ENCODE assay signal across 10 mouse cellular contexts in the genomic region with DNA sequence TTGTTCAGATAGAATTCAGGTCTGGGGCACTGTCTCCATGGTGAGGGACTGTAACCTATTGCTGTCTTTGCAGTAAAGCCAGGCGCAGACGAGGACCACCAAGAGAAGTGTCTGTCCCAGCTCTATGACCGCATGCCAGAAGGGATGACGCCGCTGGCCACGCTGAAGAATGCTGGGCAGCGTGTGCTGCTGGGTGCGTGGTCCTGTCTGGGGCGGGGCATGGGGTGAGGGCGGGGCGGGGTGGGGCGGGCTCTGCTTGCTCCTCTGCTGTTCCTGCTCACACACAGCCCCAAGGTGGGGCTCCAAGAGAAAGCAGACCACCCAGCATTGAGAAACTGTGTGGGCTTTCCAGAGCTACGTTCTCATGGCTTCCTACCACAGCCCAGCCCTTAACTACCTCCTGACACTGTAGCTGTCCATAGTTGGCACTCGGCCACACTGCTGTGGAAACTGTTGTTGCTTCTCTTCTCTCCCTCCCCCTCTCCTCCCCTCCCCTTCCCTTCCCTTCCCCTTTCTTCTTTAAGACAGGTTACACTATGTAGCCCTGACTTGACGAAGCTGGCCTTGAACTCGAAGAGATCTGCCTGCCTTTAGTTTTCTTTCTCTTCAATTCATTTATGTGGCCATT. TPM values are rescaled to one million over a fixed set of nuclear protein-coding genes. Genes with fewer than 3 reads are reported as not detected.
DNase-seq lines count a peak whose midpoint lies in the region; ATAC-seq lines count a peak whose summit lies in the region.
"Had no signal": no experiment of that assay in that cellular context is flagged by ENCODE, and none has a peak within 500 bp of the region (broad histone marks: within the 10 kb centered on the region; RNA-seq: fewer than 3 reads in every experiment).

No protein-coding gene starts in this region.

- H3K27ac ChIP-seq in heart, embryonic 13.5 days (replicated peaks) = peak overlapping the region; percentile 53
- no peak overlapping the region for H3K27ac ChIP-seq in kidney, embryonic 16.5 days (ENCODE audit: low read length)
- H3K27ac ChIP-seq: heart, adult 2 months; liver, embryonic 14.5 days had no signal

- peak overlapping the region; percentile 54 for H3K4me2 ChIP-seq in heart, embryonic 13.5 days
- no peak overlapping the region for H3K4me2 ChIP-seq in kidney, embryonic 16.5 days (replicated peaks; ENCODE audit: low read depth, low read length)

- H3K4me1 ChIP-seq in heart, embryonic 13.5 days = peaks cover 21% of the 10 kb centered on the region
- H3K4me1 ChIP-seq in kidney, embryonic 16.5 days (ENCODE audit: insufficient read depth, low read length) = 0 out of 2 replicates have a peak, but pooled peaks cover 7% of the 10 kb centered on the region

- ATAC-seq in heart, embryonic 13.5 days (ENCODE audit: extremely low read depth, insufficient number of reproducible peaks, low FRiP score, low TSS enrichment) = peak; percentile 21; the same call in 1 of the 2 replicates
- ATAC-seq in kidney, embryonic 16.5 days (ENCODE audit: low FRiP score, low TSS enrichment) = no peak

- no peaks in the 10 kb centered on the region for H3K27me3 ChIP-seq in heart, embryonic 13.5 days (replicated peaks)
- no peaks in the 10 kb centered on the region for H3K27me3 ChIP-seq in splenic B cell, adult 2 months (ENCODE audit: control insufficient read depth, insufficient read depth, low read length, poor library complexity, severe bottlenecking)
- H3K27me3 ChIP-seq in kidney, embryonic 16.5 days (ENCODE audit: insufficient read depth, low read length) = no peaks in the 10 kb centered on the region

- peak; percentile 10 for DNase-seq in gastrocnemius, postnatal 10 days
- DNase-seq in gastrocnemius, postnatal 25 days = no peak
- DNase-seq in lung, postnatal 10 days = peak; percentile 32
- DNase-seq in lung, postnatal 36 days = no peak
- peak; percentile 26 for DNase-seq in splenic B cell, adult 2 months (ENCODE audit: low read depth, low spot score)
- DNase-seq in cerebellum, adult 11 months = no peak

- 29% methylated on average over 16 of the region's 16 CpGs for WGBS in heart, embryonic 13.5 days
- 60% methylated on average over 16 of the region's 16 CpGs for WGBS in kidney, embryonic 16.5 days

- no peaks in the 10 kb centered on the region for H3K9me3 ChIP-seq in heart, embryonic 13.5 days
- no peaks in the 10 kb centered on the region for H3K9me3 ChIP-seq in kidney, embryonic 16.5 days (ENCODE audit: low read length)

- peak overlapping the region; percentile 38; the same call in 1 of the 2 replicates for H3K9ac ChIP-seq in heart, embryonic 13.5 days
- no peak overlapping the region for H3K9ac ChIP-seq in kidney, embryonic 16.5 days (replicated peaks; ENCODE audit: low read length)
- H3K9ac ChIP-seq: liver, embryonic 14.5 days had no signal

- 0 out of 2 replicates have a peak overlapping the region, but pooled peaks have one; percentile 11 for H3K4me3 ChIP-seq in heart, embryonic 13.5 days
- no peak overlapping the region for H3K4me3 ChIP-seq in kidney, embryonic 16.5 days (ENCODE audit: low read length)
- H3K4me3 ChIP-seq: heart, adult 2 months had no signal

- no peaks in the 10 kb centered on the region for H3K36me3 ChIP-seq in heart, embryonic 13.5 days
- H3K36me3 ChIP-seq in splenic B cell, adult 2 months (ENCODE audit: control insufficient read depth, insufficient read depth, low read length, poor library complexity, severe bottlenecking) = no peaks in the 10 kb centered on the region
- H3K36me3 ChIP-seq in kidney, embryonic 16.5 days (ENCODE audit: insufficient read depth, low read length) = no peaks in the 10 kb centered on the region; the same call in 1 of the 2 replicates

RNA-seq across cellular contexts. Expression of a gene that starts 17.0 kb away (rescaled TPM):
- total RNA-seq in gastrocnemius, postnatal 10 days (2021) = 1 to 10 TPM; 1.7 to 2.1 TPM
- 1 to 10 TPM in 1 of 2 experiments, under 1 TPM in 1; 0.79 to 1.0 TPM for total RNA-seq in gastrocnemius, postnatal 25 days (2021)
- polyA plus RNA-seq in heart, embryonic 13.5 days (2015; fragmentation: Nextera tagmentation; extraction: Ambion mirVana) = 13.3 and 14.0 TPM in 2 replicates
- polyA plus RNA-seq in kidney, embryonic 16.5 days (2015; fragmentation: Nextera tagmentation; extraction: Ambion mirVana) = 16.9 and 17.8 TPM in 2 replicates

RNA-seq across cellular contexts. Expression of a gene that starts 17.2 kb away (rescaled TPM):
- 1 to 10 TPM; 5.5 to 6.6 TPM for total RNA-seq in gastrocnemius, postnatal 10 days (2021)
- total RNA-seq in gastrocnemius, postnatal 25 days (2021) = 1 to 10 TPM; 4.9 to 6.4 TPM
- polyA plus RNA-seq in heart, embryonic 13.5 days (2015; fragmentation: Nextera tagmentation; extraction: Ambion mirVana) = 37.3 and 39.2 TPM in 2 replicates
- 63.7 and 73.2 TPM in 2 replicates for polyA plus RNA-seq in kidney, embryonic 16.5 days (2015; fragmentation: Nextera tagmentation; extraction: Ambion mirVana)

RNA-seq across cellular contexts. Expression of a gene that starts 45.6 kb away (rescaled TPM):
- total RNA-seq in gastrocnemius, postnatal 10 days (2021) = 1 to 10 TPM in 1 of 2 experiments, under 1 TPM in 1; 0.94 to 1.8 TPM
- total RNA-seq in gastrocnemius, postnatal 25 days (2021) = 1 to 10 TPM in 1 of 2 experiments, under 1 TPM in 1; 0.67 to 1.3 TPM
- 5.3 and 6.0 TPM in 2 replicates for polyA plus RNA-seq in heart, embryonic 13.5 days (2015; fragmentation: Nextera tagmentation; extraction: Ambion mirVana)
- 16.3 TPM in 2 replicates for polyA plus RNA-seq in kidney, embryonic 16.5 days (2015; fragmentation: Nextera tagmentation; extraction: Ambion mirVana)

Comparison
In these comparisons a context has a peak if more than half of its experiments do, and no peak if none do; other contexts are left out.
1. DNase-seq: peak in gastrocnemius, postnatal 10 days (single experiment), lung, postnatal 10 days (single experiment) and splenic B cell, adult 2 months (single experiment); none in gastrocnemius, postnatal 25 days (single experiment), lung, postnatal 36 days (single experiment) and cerebellum, adult 11 months (single experiment).